17 mouse cellular contexts compared by ENCODE assay signal in the genomic region with DNA sequence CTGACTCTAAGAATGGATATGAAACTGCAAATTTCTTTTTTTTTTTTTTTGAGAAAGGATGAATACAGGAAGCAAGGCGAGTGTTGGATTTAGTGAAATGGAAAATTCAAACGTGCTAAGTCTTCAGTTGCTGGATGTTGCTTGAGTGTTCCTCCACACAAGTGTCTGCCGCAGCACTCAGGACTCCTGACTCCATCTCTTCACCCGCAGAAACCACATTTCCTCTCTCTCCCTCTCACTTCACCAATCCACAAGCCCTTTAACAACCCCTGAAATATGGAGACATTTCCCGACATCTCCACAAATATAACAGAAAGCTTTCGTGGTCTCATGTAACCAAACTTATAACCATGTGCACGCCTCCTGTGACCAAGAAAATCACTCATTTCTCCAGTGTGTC.
"Had no signal": no experiment of that assay in that cellular context is flagged by ENCODE, and none has a peak within 500 bp of the region (broad histone marks: within the 10 kb centered on the region; RNA-seq: fewer than 3 reads in every experiment).

No protein-coding gene starts in this region.

- H3K27ac ChIP-seq: midbrain, embryonic 13.5 days; midbrain, embryonic 15.5 days; neural tube, embryonic 12.5 days had no signal

- H3K4me2 ChIP-seq: lung, embryonic 14.5 days; midbrain, embryonic 11.5 days; midbrain, embryonic 13.5 days; midbrain, embryonic 15.5 days; neural tube, embryonic 12.5 days had no signal

- ATAC-seq: midbrain, embryonic 13.5 days; midbrain, embryonic 15.5 days had no signal

- H3K4me3 ChIP-seq: megakaryocyte, embryonic 14.5 days; midbrain, embryonic 13.5 days; midbrain, embryonic 15.5 days; neural tube, embryonic 12.5 days had no signal

- H3K27me3 ChIP-seq: megakaryocyte, embryonic 14.5 days; midbrain, embryonic 13.5 days; midbrain, embryonic 15.5 days; neural tube, embryonic 12.5 days had no signal

- DNase-seq: lung, adult 18-20 months; lung, embryonic 14.5 days; lung, postnatal 10 days; lung, postnatal 4 days; retina, postnatal 1 day; right cerebral cortex, adult 18-20 months; right cerebral cortex, postnatal 25 days; right cerebral cortex, postnatal 4 days; spleen, adult 18-20 months; thymus, adult 18-20 months; thymus, postnatal 25 days; thymus, postnatal 4 days had no signal

- H3K36me3 ChIP-seq: midbrain, embryonic 13.5 days; midbrain, embryonic 15.5 days; neural tube, embryonic 12.5 days had no signal

- H3K9ac ChIP-seq: lung, embryonic 14.5 days; midbrain, embryonic 13.5 days; midbrain, embryonic 15.5 days; neural tube, embryonic 12.5 days had no signal

- H3K9me3 ChIP-seq: megakaryocyte, embryonic 14.5 days; midbrain, embryonic 15.5 days; neural tube, embryonic 12.5 days had no signal

- H3K4me1 ChIP-seq: midbrain, embryonic 13.5 days; midbrain, embryonic 15.5 days; neural tube, embryonic 12.5 days had no signal
